Mouse (Mus musculus): Measurements from ENCODE around the gene Psmb11. TPM values are rescaled to one million over a fixed set of nuclear protein-coding genes. Genes with fewer than 3 reads are reported as not detected.
"Not testable (repeated sequence)": the region's sequence is repeated elsewhere in the genome, so short reads cannot be mapped to it uniquely, and the experiment has no call there.

The Psmb11 gene
- total RNA-seq, 2 experiments from 2014 or later = not detected

- ATAC-seq (replicated peaks; ENCODE audit: low FRiP score, low TSS enrichment, poor library complexity, severe bottlenecking) = peak; percentile 4; the same call in 1 of the 2 replicates
Measured at GRCm38 (mm10) chr14:54602613-54603012, 18.6 kb upstream of the Psmb11 start.

DNA sequence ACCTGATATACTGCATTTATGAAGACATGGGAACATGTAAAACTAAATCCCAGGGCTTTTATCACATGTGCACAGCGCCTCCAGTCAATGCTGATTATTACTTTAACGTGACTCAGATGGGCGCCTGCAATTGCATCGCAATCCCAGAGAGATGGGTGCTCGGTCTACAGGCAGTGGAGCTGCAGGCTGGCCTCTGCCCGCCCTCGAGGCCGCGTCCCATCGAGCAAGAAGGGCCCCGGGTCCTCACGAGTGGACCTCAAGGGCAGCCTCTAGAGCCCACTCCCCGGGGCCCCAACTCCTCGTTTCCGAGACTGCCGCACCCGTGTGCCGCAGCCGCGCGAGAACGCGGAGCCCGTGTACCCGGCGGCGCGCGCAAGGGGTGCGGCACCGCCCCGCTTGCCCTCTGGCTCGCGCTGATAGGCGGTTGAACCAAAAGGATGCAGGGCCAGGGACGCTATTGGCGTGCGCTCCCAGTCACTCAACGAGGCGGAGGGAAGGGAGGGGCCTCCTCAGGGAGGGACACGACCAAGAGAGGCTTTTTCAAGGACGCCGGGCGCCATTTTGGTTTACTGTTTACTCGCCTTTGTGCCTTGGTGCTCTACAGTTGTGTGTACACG is 18.1 kb upstream of the Psmb11 start:
- ATAC-seq (replicated peaks; ENCODE audit: low FRiP score, low TSS enrichment, poor library complexity, severe bottlenecking) = peak; percentile 98

DNA sequence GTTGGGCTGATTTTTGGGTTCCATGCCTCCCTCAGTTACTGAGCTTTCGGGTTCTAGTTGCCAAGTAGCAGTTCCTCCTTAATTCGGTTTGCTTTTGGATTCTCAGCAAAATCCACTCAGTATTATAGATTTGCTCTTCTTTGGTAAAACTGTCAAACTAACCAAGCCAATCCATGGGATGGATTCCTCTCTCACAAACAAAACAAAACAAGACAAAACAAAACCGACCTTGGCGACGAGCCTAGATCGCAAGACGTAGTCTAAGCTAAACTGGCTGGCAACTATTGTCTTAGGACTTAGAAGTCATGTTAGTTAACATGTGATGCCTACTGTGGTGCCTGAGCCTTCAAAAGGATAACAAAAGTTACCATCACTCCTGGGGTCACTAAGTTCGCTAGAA is 17.5 kb upstream of the Psmb11 start:
- no peak for ATAC-seq (replicated peaks; ENCODE audit: low FRiP score, low TSS enrichment, poor library complexity, severe bottlenecking)

GRCm38 (mm10) chr14:54605752-54606321 is 15.4 kb upstream of the Psmb11 start, which contains the start of gene 4931414P19Rik:
TSS of gene 4931414P19Rik (minus strand) at chr14:54605993.
- ATAC-seq (replicated peaks; ENCODE audit: low FRiP score, low TSS enrichment, poor library complexity, severe bottlenecking) = no peak; the same call in 1 of the 2 replicates

DNA sequence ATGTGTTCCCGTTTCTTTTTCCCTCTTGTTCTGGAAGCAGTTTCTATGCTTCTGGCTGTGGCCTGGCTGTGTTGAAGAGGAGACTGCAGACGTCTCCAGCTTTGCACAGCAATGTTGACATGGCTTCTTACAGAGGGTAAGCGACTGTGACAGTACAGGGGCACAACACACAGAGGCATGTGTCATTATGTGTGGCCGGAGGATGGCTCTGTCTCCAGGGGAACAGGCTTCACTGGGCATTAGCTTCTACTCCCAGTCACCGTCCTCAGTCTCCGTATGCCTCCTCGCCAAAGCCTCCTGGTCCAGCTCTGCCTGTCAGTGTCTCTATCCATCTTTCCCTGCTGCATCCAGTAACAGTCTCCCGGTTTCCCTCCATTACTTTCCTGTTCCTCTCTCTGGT is 14.0 kb upstream of the Psmb11 start:
- ATAC-seq (replicated peaks; ENCODE audit: low FRiP score, low TSS enrichment, poor library complexity, severe bottlenecking) = no peak

DNA sequence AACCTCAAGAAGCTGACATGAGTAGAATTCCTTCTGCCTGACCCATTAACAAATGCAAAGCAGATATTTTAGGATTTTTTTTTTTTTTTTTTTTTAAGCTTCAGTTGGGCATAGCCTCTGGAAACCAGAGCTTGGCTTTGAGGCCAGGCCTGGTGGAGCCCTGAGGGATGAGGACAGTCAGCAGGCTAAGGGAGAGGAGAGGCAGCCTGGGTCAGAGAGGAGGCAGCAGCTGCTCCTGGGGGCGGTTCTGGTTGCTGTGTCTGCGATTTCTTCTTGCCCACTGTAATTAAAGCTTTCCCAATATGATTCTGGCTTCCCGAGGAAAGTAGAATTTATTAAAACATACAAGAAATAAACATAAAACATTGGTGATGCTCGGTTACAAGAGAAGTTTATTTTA is 12.0 kb upstream of the Psmb11 start:
- ATAC-seq (replicated peaks; ENCODE audit: low FRiP score, low TSS enrichment, poor library complexity, severe bottlenecking) = no peak

- no peak for ATAC-seq (replicated peaks; ENCODE audit: low FRiP score, low TSS enrichment, poor library complexity, severe bottlenecking)
Measured at GRCm38 (mm10) chr14:54609962-54610361, 11.3 kb upstream of the Psmb11 start.

GRCm38 (mm10) chr14:54610648-54611047 is 10.6 kb upstream of the Psmb11 start:
- no peak for ATAC-seq (replicated peaks; ENCODE audit: low FRiP score, low TSS enrichment, poor library complexity, severe bottlenecking)

GRCm38 (mm10) chr14:54614130-54614529 is 7.1 kb upstream of the Psmb11 start:
- ATAC-seq (replicated peaks; ENCODE audit: low FRiP score, low TSS enrichment, poor library complexity, severe bottlenecking) = not testable (repeated sequence)

DNA sequence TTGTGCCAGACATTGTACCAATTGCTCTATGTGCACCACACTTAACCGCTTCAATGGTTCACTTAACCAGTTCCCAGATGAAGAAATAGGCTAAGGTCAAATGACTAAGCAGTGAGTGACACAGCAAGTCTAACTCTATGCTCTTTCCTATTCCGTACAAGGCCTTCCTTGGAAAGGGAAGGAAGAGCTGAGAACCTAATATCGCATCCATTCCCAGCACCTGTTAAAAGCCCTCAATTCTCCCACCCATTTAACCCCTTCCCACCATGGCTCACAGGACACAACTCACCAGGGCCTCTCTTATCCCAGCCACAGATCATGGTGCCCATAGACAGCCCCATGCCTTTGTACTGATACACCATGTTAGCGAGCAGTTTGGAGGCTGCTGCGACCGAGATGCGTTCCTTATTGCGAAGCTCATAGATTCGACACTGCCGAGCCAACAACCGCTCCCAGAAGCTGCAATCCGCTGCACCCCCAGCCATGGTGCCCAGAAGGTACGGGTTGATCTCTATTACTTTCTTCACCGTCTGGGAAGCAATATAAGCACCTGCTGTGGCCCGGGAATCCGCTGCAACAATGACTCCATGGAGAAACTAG is 4.9 kb upstream of the Psmb11 start:
- no peak for ATAC-seq (replicated peaks; ENCODE audit: low FRiP score, low TSS enrichment, poor library complexity, severe bottlenecking)

DNA sequence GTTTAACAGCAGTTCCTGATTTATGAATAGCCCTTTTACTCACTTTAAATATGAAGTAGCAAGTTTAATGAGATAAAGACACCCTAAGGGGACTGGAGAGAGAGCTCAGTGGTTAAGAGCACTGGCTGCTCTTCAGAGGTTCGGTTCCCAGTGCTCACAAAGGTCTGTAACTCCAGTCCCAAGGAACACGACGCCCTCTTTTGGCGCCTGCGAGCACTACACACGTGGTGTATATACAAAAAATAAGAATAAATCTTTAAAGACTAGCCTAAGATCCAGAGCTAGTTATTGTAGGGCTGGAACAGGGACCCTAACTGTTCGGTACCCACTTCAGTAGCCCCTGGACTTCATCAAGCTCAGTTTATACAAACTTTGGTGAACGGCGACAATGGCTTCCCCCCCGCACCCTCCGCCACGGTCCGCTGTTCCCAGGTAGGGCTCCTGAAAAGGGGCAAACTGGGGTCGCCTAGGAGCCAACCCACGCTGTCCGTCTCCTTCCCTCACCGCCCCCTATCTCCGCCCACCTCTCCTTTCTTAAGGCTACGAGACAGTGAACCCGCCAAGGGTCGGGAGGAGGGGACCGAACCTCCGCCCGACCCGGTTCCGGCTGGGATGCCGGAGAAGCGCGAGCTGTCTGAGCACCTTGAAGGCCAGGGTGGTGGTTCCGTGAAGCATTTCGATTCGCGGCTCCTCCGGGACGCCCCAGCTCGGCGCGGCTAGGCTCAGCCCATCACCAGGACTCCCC is 3.9 kb upstream of the Psmb11 start:
- ATAC-seq (replicated peaks; ENCODE audit: low FRiP score, low TSS enrichment, poor library complexity, severe bottlenecking) = peak; percentile 67

- peak; percentile 94 for ATAC-seq (replicated peaks; ENCODE audit: low FRiP score, low TSS enrichment, poor library complexity, severe bottlenecking)
Measured at GRCm38 (mm10) chr14:54617897-54618365, 3.3 kb upstream of the Psmb11 start, which contains the start of gene Psmb5. TSS of gene Psmb5 (minus strand) at chr14:54618022.

DNA sequence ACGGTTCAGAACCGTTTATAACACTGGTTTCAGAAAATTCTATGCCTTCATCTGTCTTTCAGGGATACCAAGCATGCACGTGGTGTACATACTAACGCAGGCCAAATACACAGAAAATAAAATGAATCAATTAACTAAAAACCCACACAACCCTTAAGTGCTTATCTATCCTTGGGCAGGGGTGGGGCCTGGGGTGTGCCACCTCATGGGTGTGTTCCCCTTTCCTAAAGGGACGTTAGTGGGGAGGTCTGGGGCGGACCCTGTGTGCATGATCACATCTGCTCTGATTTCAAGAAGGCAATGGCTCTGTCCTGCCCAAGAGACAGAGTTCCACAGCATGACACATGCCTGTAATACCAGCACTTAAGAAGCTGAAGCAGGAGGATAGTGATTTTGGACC is 2.1 kb downstream of the Psmb11 start:
- peak; percentile 77 for ATAC-seq (replicated peaks; ENCODE audit: low FRiP score, low TSS enrichment, poor library complexity, severe bottlenecking)

- no peak for ATAC-seq (replicated peaks; ENCODE audit: low FRiP score, low TSS enrichment, poor library complexity, severe bottlenecking)
Measured at GRCm38 (mm10) chr14:54624976-54625375, 3.7 kb downstream of the Psmb11 start.

GRCm38 (mm10) chr14:54628103-54628502 is 6.9 kb downstream of the Psmb11 start:
- ATAC-seq (replicated peaks; ENCODE audit: low FRiP score, low TSS enrichment, poor library complexity, severe bottlenecking) = peak; percentile 23; the same call in 1 of the 2 replicates

GRCm38 (mm10) chr14:54629797-54630196 is 8.6 kb downstream of the Psmb11 start:
- ATAC-seq (replicated peaks; ENCODE audit: low FRiP score, low TSS enrichment, poor library complexity, severe bottlenecking) = no peak

DNA sequence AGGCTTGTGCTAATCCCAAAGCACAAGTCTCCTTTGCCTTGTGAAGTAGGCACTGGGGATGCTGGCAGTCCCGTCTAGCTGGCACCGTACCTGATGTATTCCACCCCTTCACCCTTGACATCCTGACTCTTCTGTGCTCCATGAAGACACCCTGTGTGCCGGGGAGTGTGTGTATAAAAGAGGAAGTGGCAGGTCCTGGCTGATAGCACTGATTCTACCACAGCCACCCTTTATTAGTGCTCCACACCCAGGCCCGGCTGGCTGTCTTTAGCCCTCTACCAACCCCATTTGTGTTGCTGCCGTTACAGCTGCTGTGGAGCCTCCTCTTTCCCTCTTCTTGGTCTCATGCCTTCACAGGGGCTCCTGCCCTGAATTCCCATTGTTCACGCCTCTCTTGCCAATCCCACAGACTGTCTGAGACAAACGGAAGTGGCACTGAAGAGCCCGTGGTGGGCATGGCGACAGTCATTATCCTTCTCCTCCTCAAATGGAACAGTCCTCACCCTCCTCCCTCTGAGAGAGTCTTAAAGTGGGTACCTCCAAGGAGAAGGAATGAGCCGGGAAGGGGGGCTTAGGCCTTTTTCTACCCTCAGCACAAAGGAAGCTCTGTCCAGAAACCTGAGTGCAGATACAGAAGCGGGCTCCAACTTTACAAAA is 9.5 kb downstream of the Psmb11 start:
- peak; percentile 35; the same call in 1 of the 2 replicates for ATAC-seq (replicated peaks; ENCODE audit: low FRiP score, low TSS enrichment, poor library complexity, severe bottlenecking)

- no peak for ATAC-seq (replicated peaks; ENCODE audit: low FRiP score, low TSS enrichment, poor library complexity, severe bottlenecking)
Measured at GRCm38 (mm10) chr14:54631240-54631599, 10.0 kb downstream of the Psmb11 start.

- ATAC-seq (replicated peaks; ENCODE audit: low FRiP score, low TSS enrichment, poor library complexity, severe bottlenecking) = no peak
Measured at GRCm38 (mm10) chr14:54632252-54632651, 11.0 kb downstream of the Psmb11 start.

GRCm38 (mm10) chr14:54634182-54634581 is 12.9 kb downstream of the Psmb11 start:
- peak; percentile 45; the same call in 1 of the 2 replicates for ATAC-seq (replicated peaks; ENCODE audit: low FRiP score, low TSS enrichment, poor library complexity, severe bottlenecking)

Data from megakaryocyte-erythroid progenitor cell, adult 5-6 weeks (primary cell).